Mouse (Mus musculus) ES-Bruce4 (cell line): Measurements from ENCODE around the gene Wnt3a. TPM values are rescaled to one million over a fixed set of nuclear protein-coding genes. Genes with fewer than 3 reads are reported as not detected.
A peak's percentile ranks its signal among the peaks of the same experiment; 100 is the strongest.

ENCODE experiments used
- H3K27ac ChIP-seq: 2 replicates; pipeline ENCODE4 v1.5.1; 2012; ENCODE audit warnings: low read length, inconsistent platforms; ENCODE audit not compliant: insufficient read depth
- H3K27me3 ChIP-seq: 2 replicates; pipeline ENCODE4 v1.6.1; 2012; ENCODE audit warnings: mild to moderate bottlenecking, low read length, inconsistent platforms; ENCODE audit not compliant: control insufficient read depth, poor library complexity, insufficient read depth, severe bottlenecking
- H3K36me3 ChIP-seq: 2 replicates; pipeline ENCODE4 v1.6.1; 2012; ENCODE audit warnings: inconsistent platforms, mild to moderate bottlenecking, low read length, moderate library complexity; ENCODE audit not compliant: control insufficient read depth, poor library complexity, insufficient read depth, severe bottlenecking
- H3K4me1 ChIP-seq: one replicate; pipeline ENCODE4 v1.8.1; 2011; ENCODE audit warnings: low read length; ENCODE audit not compliant: control insufficient read depth, insufficient read depth
- H3K4me3 ChIP-seq: 2 replicates; pipeline ENCODE4 v1.5.1; 2011; ENCODE audit warnings: low read depth, mild to moderate bottlenecking, low read length
- H3K9ac ChIP-seq: 2 replicates; pipeline ENCODE4 v1.6.1; 2012; ENCODE audit warnings: low read depth, mild to moderate bottlenecking, inconsistent platforms; ENCODE audit not compliant: poor library complexity, severe bottlenecking
- H3K9me3 ChIP-seq: replicated peaks from 2 replicates; pipeline ENCODE4 v1.6.1; 2012; ENCODE audit warnings: mild to moderate bottlenecking, low read length, inconsistent platforms; ENCODE audit not compliant: control insufficient read depth, poor library complexity, insufficient read depth, severe bottlenecking
- CTCF ChIP-seq: IDR thresholded peaks from one replicate; pipeline ENCODE4 v1.8.1; 2011; ENCODE audit warnings: low read depth, low read length
- EP300 ChIP-seq: IDR thresholded peaks from 2 replicates; pipeline ENCODE4 v1.6.1; 2011; ENCODE audit warnings: low read depth, low read length; ENCODE audit not compliant: insufficient read depth
- POLR2A ChIP-seq: IDR thresholded peaks from one replicate; pipeline ENCODE4 v1.8.1; 2011; ENCODE audit warnings: low read length; ENCODE audit not compliant: insufficient read depth
- polyA plus RNA-seq: library from polyadenylated mRNA; stranded (reverse); fragments of >200 nt; gene quantifications from 2 replicates; pipeline ENCODE4 v1.2.4, GENCODE M21; 2011; ENCODE audit warnings: low read depth; ENCODE audit not compliant: missing spikeins, insufficient read depth, insufficient read length

Gene Wnt3a
- polyA plus RNA-seq, 1 experiment: 0.36 TPM

DNA sequence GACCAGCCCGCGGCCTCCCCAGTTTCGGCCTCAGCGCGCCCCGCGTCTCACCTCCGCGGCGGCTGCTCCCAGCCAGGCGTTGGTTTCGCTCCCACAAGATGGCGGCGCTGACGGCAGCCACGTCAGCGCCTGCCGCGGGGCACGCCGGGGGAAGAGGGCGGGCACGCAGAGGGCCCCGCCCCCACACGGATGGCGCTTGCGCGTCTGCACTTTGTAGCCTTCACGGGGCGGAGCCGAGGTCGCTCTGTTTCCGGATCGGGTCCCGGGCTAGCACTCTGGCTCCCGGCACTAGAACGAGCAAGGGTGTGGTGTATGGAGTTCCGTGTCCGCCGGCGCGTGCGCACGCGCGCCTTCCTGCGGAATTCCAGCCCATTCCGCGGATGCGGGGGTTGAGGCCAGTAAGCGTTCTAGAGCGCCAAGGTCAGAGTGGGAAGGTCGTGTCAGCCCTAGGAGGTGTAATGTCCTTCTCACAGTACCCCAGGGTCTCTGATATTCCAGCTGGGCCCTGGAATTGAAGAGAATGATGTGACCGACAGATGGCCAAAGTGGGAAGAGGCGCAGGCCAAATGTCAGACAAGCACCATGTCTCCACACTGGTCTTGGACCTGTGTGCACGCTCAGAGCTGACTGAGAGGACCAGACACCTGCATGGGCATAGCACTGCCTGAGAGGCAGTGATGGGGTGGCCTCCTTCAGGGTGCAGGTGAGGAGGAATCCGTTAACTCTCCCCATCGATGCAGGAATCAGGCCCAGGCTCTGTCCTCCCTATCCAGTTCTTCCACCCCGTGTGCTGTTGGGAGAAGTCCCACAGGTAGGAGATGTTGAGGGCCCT is 62.2 kb downstream of the Wnt3a start, which contains the start of gene Arf1:
Gene Arf1 (minus strand): TSS at position 149 of the 832 bp plus-strand sequence.
- peak; percentile 55 for TF ChIP-seq POLR2A
- TF ChIP-seq CTCF: no peak
- Histone ChIP-seq H3K9ac (peak within 1 kb of the TSS; percentile 99), H3K4me3 (peak within 1 kb of the TSS; percentile 92), H3K27me3 (no peaks in the 10 kb centered on the region), H3K9me3 (no peaks in the 10 kb centered on the region), H3K27ac (peak within 1 kb of the TSS; percentile 57), H3K36me3 (0 out of 2 replicates have a peak, but pooled peaks cover 5% of the 10 kb centered on the region), H3K4me1 (peaks cover 5% of the 10 kb centered on the region)

DNA sequence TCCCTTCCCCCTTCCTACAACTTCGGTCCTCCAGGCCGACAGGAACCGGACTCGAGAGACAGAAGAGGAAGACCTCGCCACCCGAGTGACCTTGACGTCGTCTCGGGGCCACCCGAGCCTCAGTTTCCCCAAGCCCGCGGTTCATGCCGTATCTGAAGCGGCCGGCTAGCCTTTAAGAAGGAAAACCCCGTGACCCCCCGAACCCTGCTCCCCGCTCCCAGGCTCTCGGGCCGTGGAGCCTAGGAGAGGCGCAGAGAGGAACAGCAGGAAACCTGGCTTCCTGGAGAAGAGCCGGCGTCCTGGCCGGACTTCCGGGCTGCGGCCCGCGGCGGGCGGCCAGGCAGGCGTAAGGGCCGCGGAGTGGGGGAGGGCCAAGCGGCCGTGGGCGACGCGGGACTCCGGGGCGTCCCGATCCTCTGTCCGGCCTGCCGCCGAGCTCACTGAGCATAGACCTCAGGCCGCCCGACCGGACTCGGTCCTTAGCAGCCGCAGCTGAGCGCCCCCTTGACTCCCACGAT is 62.9 kb downstream of the Wnt3a start:
- H3K27me3 ChIP-seq: no peaks in the 10 kb centered on the region
- TF ChIP-seq EP300 (no peak), CTCF (no peak), POLR2A (no peak)
- peaks cover 5% of the 10 kb centered on the region for H3K4me1 ChIP-seq
- H3K9ac ChIP-seq: peak overlapping the region; percentile 99
- peak overlapping the region; percentile 37; the same call in 1 of the 2 replicates for H3K27ac ChIP-seq
- peak overlapping the region; percentile 83 for H3K4me3 ChIP-seq
- H3K9me3 ChIP-seq: no peaks in the 10 kb centered on the region
- H3K36me3 ChIP-seq: 0 out of 2 replicates have a peak, but pooled peaks cover 7% of the 10 kb centered on the region

- TF ChIP-seq POLR2A: no peak
- TF ChIP-seq CTCF: no peak
- TF ChIP-seq EP300: no peak
- Histone ChIP-seq H3K4me1 (peaks cover 5% of the 10 kb centered on the region), H3K36me3 (0 out of 2 replicates have a peak, but pooled peaks cover 7% of the 10 kb centered on the region), H3K27ac (no peak overlapping the region), H3K4me3 (peak overlapping the region; percentile 83), H3K9ac (peak overlapping the region; percentile 99), H3K27me3 (no peaks in the 10 kb centered on the region), H3K9me3 (no peaks in the 10 kb centered on the region)
These were observed 63.6 kb downstream of the Wnt3a start for GRCm38 (mm10) chr11:59226787-59227603.

DNA sequence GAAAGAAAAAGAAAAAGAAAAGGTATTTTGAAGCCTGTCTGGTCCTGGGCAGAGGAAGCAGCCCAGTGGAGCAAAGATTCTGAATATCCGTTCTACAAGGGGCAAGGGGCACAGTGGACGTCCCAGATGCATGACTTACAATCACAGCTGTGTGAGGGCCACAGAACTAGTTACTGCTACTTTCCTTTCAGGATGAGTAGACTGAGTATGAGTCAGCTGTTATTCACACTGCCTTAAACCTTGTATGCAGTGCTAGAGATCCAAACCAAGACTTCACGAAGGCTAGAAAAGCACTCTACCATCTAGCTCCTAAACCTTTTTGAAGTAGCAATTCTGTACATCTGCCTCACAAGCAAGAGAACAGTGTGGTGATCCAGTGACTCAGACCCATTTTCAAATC is 64.3 kb downstream of the Wnt3a start:
- Histone ChIP-seq H3K27me3 (no peaks in the 10 kb centered on the region), H3K9me3 (no peaks in the 10 kb centered on the region), H3K27ac (no peak overlapping the region), H3K4me1 (peaks cover 5% of the 10 kb centered on the region), H3K4me3 (no peak overlapping the region), H3K9ac (peak overlapping the region; percentile 99), H3K36me3 (0 out of 2 replicates have a peak, but pooled peaks cover 7% of the 10 kb centered on the region)
- TF ChIP-seq EP300 (no peak), POLR2A (no peak), CTCF (no peak)

- H3K27ac ChIP-seq: no peak overlapping the region
- H3K27me3 ChIP-seq: no peaks in the 10 kb centered on the region
- no peak overlapping the region for H3K4me3 ChIP-seq
- peaks cover 11% of the 10 kb centered on the region; the same call in 1 of the 2 replicates for H3K36me3 ChIP-seq
- peaks cover 5% of the 10 kb centered on the region for H3K4me1 ChIP-seq
- no peak overlapping the region for H3K9ac ChIP-seq
- TF ChIP-seq CTCF (no peak), POLR2A (no peak), EP300 (no peak)
- H3K9me3 ChIP-seq: no peaks in the 10 kb centered on the region
These were observed 65.4 kb downstream of the Wnt3a start for GRCm38 (mm10) chr11:59225167-59225566.

GRCm38 (mm10) chr11:59224470-59224869 is 66.1 kb downstream of the Wnt3a start:
- H3K4me3 ChIP-seq: no peak overlapping the region
- H3K27ac ChIP-seq: no peak overlapping the region
- TF ChIP-seq POLR2A: no peak
- TF ChIP-seq EP300: no peak
- TF ChIP-seq CTCF: no peak
- no peaks in the 10 kb centered on the region for H3K27me3 ChIP-seq
- H3K4me1 ChIP-seq: peaks cover 5% of the 10 kb centered on the region
- no peak overlapping the region for H3K9ac ChIP-seq
- peaks cover 16% of the 10 kb centered on the region; the same call in 1 of the 2 replicates for H3K36me3 ChIP-seq
- H3K9me3 ChIP-seq: no peaks in the 10 kb centered on the region
